Mouse (Mus musculus) monocyte, adult 2 months (primary cell): ENCODE measurements around the gene Med12l.
"Not testable (repeated sequence)": the region's sequence is repeated elsewhere in the genome, so short reads cannot be mapped to it uniquely, and the experiment has no call there.

ENCODE experiments used
- DNase-seq, 2 experiments: peaks; one replicate each; pipeline ENCODE4 v3.0.0; 2022; ENCODE audit warnings: low spot score in 2 of 2, low read depth in 1 of 2

Gene Med12l

GRCm38 (mm10) chr3:59098540-59098939 lies 92.9 kb downstream of the Med12l start:
- no peak for DNase-seq

GRCm38 (mm10) chr3:59101218-59101986 lies 95.8 kb downstream of the Med12l start, which contains the start of gene Gpr171:
TSS of gene Gpr171 (minus strand) at chr3:59101821.
- DNase-seq = no peak

GRCm38 (mm10) chr3:59102146-59102545 lies 96.5 kb downstream of the Med12l start:
- DNase-seq = no peak

DNA sequence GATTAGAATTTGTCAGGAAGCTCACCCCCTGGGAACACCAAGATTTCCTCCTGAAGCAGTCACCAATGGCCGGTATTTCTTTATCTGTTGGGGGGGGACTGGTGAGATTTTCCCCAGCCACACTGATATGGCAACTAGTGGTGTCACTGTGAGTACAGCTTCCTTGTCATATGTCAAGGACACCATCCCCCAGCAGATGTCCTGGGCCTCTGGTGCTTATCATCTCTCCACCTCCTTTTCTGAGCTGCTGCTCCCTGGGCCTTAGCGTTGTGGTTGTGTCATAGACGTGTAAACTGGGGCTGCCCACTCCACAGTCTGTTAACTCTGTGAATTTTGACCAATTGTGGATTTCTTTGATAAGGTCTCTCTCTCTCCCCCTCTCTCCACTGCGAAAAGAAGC lies 98.8 kb downstream of the Med12l start:
- DNase-seq = no peak

DNA sequence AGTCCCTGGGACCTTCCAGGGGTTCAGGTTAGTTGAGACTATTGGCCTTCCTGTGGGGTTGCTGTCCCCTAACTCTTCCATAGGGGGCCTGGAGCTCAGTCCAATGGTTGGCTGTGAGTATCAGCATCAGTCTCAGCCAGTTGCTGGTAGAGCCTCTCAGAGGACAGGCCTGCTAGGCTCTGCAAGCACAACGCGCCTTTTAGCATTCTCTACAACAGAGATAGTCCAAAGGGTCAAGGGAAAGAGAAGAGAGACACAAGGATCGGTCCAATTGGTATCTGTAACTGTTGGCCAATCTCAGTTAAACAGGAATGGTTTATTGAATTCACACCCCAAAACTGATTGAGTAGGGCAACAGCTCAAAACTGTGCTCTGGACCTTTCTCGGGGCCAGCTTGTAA lies 101.8 kb downstream of the Med12l start:
- DNase-seq = no peak

DNA sequence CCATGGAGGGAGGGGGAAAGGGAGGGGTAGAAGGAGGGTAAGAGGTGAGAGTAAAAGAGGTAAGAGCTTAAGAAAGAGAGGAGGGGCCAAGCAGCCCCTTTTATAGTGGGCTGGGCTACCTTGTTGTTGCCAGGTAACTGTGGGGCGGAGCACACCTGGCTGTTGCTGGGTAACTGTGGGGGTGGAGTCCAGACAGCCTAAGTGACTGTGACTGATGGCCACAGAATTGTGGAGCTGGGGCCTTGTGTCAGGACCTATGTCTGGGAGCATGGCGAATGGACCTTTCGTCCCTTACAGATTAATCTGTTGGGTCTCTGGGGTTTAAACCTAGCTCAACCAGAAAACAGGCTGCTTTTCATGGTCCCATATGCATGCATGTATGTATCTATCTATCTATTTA lies 104.2 kb downstream of the Med12l start:
- DNase-seq = not testable (repeated sequence)

- no peak for DNase-seq
Observed at GRCm38 (mm10) chr3:59111944-59112343, 106.3 kb downstream of the Med12l start.

DNA sequence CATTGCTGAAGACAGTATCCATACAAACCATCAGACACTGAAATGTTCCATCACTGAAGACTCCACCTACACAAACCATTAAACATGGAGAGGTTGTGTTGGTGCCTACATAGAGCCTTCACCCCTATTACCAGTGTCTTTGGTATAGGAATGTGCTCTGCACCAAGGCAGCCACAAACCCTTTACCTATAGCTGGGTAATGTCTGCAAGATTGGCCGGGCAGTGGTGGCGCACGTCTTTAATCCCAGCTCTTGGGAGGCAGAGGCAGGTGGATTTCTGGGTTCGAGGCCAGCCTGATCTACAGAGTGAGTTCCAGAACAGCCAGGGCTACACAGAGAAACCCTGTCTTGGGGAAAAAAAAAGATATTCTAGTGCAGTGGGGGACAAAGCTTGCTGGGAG lies 107.7 kb downstream of the Med12l start:
- DNase-seq = not testable (repeated sequence)

DNA sequence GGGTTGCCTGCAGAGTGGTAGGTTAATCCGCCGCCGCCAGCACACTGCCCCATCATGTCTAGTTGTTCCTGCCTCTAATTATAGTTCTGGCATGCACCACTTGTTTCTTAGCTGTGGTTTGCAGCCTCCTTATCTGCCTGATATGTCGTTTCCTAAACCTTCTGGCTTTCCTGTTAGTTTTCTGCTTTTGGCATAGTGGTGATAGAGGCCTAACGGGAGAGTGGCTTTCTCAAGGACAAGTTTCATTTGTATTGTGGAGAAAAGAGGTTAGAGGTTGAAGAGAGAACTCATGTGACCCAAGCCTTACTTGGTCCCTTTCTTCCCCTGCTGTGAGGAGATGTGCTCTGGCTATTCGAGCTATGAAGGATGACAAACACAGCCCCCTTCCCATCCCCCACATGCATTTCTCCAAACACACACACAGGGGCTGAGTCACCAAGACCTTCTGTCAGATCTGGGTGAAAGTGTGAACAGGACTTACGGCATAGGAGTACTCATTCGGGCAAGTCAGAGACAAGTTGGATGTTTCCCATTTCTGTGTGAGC lies 108.4 kb downstream of the Med12l start:
- DNase-seq = no peak

- no peak for DNase-seq
Observed at GRCm38 (mm10) chr3:59121067-59121730, 115.6 kb downstream of the Med12l start.

- DNase-seq = no peak
Observed at GRCm38 (mm10) chr3:59121780-59122449, 116.3 kb downstream of the Med12l start.

DNA sequence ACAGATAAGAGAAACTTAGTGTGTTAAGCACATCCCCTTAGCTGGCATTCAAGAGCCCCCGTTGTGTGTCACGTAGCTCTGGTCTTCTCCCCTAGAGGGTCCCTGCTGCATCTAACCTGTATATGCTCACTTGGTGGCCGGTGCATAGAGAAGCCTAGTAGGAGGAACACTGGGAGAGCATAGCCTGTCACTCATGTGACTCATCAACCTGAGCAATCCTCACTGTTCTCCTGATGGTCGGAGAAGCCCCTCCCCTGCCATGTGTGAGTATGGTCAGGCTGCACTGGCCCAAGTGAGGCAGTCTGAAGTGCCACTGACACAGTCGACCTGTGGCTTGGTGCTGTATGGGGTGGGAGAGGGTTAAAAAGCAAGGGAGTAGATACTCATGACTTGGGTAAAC lies 119.4 kb downstream of the Med12l start:
- no peak for DNase-seq

DNA sequence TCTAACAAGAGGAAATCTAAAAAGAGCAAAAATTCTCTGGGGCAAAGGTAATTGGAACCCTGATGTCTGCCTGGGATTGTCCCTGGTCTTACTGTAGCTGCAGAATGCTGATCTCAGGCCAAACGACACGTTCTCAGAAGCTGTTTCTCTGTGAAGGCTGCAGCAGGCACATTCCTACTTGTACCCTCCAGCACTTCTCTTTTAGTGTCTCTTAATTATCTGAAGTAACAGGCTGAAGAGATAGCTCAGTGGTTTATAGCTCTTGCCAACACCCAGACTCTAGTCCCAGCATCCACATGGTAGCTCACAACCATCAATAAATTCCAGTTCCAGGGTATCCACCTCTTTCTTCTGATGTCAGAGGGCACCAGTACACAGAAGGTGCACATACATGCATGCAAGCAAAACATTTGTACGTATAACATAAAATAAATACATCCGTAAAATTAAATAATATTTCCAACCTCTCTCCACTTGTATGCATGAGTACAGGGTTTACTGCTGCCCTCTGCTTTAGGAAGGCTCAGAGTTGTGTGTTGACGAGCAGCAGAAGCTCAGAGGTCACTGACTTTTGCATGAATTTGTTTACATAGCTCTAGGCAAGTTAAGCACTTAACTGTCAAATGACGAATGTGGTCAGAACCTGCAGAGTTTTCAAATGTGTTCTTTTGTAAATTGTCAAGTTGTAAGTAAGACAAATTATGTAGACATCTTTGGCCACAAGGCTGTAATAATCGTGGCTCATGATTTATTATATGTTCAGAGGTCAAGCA lies 120.3 kb downstream of the Med12l start:
- no peak for DNase-seq

- no peak for DNase-seq
Observed at GRCm38 (mm10) chr3:59128681-59129080, 123.1 kb downstream of the Med12l start.

DNA sequence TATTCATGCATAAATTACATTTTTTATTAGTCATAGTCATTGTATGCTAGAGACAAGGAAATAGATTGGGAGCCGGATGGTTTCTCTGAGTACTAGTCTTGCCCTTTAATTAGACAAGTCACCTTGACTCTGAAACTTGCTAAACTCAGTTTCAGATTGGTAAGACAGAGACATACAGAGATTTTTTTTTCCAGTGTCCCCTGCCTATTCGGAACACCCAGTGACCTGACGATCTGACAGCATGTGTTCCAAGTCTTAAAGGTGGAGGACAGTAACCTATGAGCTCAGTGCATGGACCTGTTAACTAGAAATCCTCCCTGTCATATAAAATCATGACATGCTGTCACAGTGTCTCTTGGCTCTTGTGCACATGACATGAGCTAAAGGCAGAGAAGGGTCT lies 123.9 kb downstream of the Med12l start:
- no peak for DNase-seq

DNA sequence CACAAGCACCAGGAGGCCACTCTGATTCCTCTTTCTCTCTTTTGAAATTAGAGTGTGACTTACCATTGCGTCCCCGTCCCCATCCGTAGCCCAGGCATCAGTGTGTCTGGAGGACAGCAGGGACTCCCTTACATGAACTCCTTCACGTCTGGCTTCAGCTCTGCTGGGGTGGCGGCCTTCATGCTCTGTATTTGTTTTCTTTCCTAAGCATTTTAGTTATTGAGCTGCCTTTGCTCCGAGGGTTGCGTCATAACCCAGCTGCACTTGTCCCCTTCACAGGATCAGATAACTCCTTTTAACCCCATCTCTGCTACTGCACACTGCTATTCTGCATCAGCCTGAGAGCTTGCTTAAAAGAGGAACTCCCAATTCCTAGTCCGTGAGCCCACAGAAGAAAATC lies 124.8 kb downstream of the Med12l start:
- no peak for DNase-seq

- no peak for DNase-seq
Observed at GRCm38 (mm10) chr3:59131081-59131480, 125.5 kb downstream of the Med12l start.

DNA sequence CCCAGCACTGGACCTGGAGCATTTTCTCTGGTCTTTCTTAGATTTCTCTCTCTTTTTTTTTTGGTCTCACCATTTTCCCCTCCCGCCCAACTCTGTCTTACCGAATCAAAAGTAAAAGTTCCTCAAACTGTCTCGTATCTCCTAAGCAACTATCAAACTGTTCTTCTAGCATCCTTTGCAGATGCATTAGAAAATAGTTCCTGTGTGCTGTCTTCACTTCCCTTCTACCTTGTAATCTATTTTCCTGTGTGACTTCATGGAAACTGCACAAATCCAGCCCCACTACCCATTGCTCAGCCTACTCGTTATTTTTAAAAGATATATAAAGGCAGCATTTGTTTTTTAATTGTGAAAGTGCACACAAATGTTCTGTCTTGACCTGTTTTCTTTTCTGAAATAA lies 126.3 kb downstream of the Med12l start:
- DNase-seq = no peak

GRCm38 (mm10) chr3:59133189-59133588 lies 127.6 kb downstream of the Med12l start:
- no peak for DNase-seq

- no peak for DNase-seq
Observed at GRCm38 (mm10) chr3:59135911-59136653, 130.5 kb downstream of the Med12l start.
